Mouse (Mus musculus) layer of hippocampus, adult 2 months (tissue): ENCODE results near the gene Kdsr. TPM values are rescaled to one million over a fixed set of nuclear protein-coding genes. Genes with fewer than 3 reads are reported as not detected.
A peak's percentile ranks its signal among the peaks of the same experiment; 100 is the strongest.

Source experiments
- DNase-seq, 2 experiments: peaks; one replicate each; pipeline ENCODE4 v3.0.0; 2022; ENCODE audit warnings: low spot score in 2 of 2
- H3K27ac ChIP-seq: fragments of 200-600 bp; 2 replicates; pipeline ENCODE4 v1.8.1; 2022
- H3K4me3 ChIP-seq: fragments of 200-600 bp; 2 replicates; pipeline ENCODE4 v1.8.1; 2022; ENCODE audit warnings: mild to moderate bottlenecking
- CTCF ChIP-seq: fragments of 200-600 bp; conservative IDR thresholded peaks from 2 replicates; pipeline ENCODE4 v1.8.1; 2022; ENCODE audit warnings: antibody characterized with exemption, mild to moderate bottlenecking, moderate library complexity
- long read RNA-seq, 2 experiments: library from polyadenylated mRNA; stranded (forward); transcript quantifications; one replicate each; pipeline ENCODE4 v2.0.0; 2021; ENCODE audit warnings: borderline mapping rate in 2 of 2
- total RNA-seq, 2 experiments: library from RNA; stranded (reverse); gene quantifications; 2 replicates each; pipeline ENCODE4 v1.2.3; 2021

Kdsr gene
- 10 to 100 TPM; 28.1 to 28.9 TPM for total RNA-seq
- long read RNA-seq, experiment 1, full-length matches to known transcripts = 14 of 15 reads
- long read RNA-seq, experiment 1, partial matches to known transcripts = 0 of 15 reads
- long read RNA-seq, experiment 1, other reads (novel, unspliced or antisense) = 1 of 15 reads
- long read RNA-seq, experiment 2, full-length matches to known transcripts = 9 of 13 reads
- long read RNA-seq, experiment 2, partial matches to known transcripts = 1 of 13 reads
- long read RNA-seq, experiment 2, other reads (novel, unspliced or antisense) = 3 of 13 reads

DNA sequence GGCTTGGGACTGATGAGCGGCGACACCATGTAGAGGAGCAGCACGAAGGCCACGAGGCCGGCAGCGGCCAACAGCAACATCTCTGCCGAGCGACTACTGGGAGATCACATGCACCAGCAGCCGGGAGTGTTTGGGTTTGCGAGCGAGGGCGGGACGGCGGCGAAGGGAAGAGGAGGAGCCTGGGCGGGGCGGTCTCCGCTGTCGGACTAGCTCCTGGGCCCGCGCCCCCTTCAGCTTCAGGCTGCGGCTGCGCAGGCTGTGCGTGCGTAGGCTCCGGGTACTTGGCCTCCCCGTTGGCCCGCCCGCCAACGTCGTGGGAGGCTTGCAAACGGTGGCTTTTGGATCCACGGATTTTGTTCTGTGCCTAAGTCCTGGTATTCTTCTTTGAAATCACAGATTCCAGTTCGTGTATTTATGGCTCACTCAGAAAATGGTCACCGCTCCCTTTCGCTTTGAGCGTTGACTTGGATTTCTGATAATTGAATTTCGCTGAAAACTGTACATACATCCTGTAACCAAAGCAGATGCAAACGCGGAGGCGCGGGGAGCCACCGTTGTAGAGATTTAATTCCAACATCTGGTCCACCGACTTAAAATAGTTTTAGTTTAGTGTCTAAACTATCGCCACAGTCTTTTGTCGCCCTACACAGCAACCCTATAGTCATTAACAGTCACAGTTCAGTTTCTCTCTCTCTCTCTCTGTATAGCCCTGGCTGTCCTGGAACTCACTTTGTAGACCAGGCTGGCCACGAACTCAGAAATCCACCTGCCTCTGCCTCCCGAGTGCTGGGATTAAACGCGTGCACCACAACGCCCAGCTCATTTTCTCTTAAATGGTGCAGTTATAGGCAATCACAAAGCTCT is at the start of gene Kdsr:
Kdsr (minus strand) TSS at position 156 of the 864 bp plus-strand sequence.
- H3K27ac ChIP-seq = peak within 1 kb of the TSS; percentile 97
- TF ChIP-seq CTCF = peak; percentile 40
- peak within 1 kb of the TSS; percentile 82 for H3K4me3 ChIP-seq
- DNase-seq = peak; percentile 98

DNA sequence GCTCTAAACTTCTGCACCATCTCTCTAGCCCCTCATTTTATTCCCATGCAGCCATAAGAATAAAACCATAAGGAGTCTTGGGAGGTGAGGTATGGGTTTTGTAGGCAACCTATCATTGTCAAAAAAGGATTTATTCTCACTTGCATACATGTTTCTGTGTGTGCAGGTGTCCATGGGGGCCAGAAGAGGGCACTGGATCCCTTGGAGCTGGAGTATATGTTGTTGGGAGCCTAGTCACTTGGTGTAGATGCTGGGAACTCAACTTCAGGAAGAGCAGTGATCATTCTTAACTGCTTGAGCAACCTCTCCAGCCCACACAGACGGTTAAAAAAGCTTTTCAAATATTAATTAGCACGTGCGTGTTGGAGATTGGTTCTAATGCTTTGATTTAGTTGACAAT is 40.4 kb upstream of the Kdsr start:
- Histone ChIP-seq H3K27ac (no peak overlapping the region), H3K4me3 (no peak overlapping the region)
- no peak for DNase-seq
- TF ChIP-seq CTCF = peak; percentile 35

DNA sequence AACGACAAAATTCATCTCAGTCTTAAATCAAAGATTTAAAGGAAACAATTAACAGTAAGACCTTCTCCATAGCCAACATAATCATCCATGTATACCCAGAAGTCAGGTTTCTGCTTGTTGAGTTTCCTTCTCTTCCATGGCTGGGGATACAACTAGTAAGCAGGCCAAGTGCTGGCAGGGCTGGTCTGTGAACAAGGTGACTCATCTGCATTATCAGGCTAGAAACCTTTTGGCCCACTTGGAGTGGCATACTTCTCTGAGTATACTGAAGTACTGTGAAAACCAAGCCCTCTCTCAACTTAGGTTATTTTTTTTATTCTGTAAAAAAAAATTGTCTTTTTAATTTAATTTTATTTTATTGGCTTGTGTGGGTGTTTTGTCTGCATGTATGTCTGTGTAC is 39.9 kb upstream of the Kdsr start:
- H3K27ac ChIP-seq = no peak overlapping the region
- no peak overlapping the region for H3K4me3 ChIP-seq
- no peak for TF ChIP-seq CTCF
- no peak for DNase-seq

DNA sequence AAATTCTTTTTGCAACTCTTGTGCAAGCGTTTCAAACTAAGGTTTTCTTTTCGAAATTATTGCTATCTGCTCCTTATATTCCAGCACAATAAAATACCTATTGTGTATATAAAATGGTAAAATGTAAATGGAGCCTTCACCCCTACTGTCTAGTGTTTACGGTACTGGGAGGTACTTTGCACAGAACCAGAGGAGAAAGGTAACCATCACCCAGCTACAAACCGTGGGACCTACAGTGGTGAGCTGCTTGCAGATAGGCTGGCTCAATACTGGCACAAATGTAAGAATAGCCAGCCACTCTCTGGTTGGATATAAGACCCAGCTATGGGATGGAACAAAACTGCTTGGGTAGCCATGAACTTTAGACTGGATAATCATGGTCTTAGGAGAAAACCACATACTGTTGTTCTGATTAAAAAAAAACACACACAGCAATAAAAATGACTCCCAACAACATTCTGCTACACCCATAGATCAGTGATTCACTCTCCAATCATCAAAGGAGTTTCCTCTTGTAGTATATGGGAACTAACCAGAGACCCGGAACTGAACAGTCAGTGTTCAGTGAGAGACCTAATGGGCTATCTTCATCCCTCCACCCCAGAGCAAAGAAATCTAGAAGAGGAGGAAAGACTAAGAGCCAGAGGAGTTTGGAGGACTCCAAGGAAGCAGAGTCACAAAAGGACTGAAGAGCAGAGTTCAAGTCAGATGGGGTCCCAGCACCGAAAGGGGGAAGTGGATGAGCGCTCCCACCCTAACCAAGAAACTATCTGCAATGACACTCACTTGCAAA is 37.7 kb upstream of the Kdsr start:
- Histone ChIP-seq H3K27ac (peak overlapping the region; percentile 81), H3K4me3 (peak overlapping the region; percentile 98)
- no peak for DNase-seq
- no peak for TF ChIP-seq CTCF

DNA sequence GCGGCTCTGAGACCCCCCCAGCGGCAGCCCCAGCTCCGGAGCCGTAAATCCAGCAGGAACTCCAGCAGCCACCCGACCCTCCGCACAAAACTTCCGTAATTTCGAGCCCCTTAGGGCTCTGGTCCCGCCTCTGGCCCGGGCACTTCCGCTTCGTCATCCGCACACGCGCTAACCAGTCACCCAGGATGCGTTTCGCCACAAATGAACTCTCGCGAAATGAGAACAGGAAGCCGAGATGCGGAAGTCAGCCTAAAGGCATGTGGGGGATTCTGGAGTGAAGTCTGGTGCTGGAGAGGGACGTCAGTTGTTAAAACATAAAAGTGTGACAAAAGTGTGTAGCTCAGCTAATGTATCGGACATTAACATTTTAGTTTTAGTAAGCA is 37.0 kb upstream of the Kdsr start, which contains the start of gene Vps4b:
Vps4b (minus strand) TSS at position 187 of the 383 bp plus-strand sequence.
- no peak for TF ChIP-seq CTCF
- DNase-seq = peak; percentile 92 to 94
- peak within 1 kb of the TSS; percentile 84 for H3K27ac ChIP-seq
- H3K4me3 ChIP-seq = peak within 1 kb of the TSS; percentile 98

DNA sequence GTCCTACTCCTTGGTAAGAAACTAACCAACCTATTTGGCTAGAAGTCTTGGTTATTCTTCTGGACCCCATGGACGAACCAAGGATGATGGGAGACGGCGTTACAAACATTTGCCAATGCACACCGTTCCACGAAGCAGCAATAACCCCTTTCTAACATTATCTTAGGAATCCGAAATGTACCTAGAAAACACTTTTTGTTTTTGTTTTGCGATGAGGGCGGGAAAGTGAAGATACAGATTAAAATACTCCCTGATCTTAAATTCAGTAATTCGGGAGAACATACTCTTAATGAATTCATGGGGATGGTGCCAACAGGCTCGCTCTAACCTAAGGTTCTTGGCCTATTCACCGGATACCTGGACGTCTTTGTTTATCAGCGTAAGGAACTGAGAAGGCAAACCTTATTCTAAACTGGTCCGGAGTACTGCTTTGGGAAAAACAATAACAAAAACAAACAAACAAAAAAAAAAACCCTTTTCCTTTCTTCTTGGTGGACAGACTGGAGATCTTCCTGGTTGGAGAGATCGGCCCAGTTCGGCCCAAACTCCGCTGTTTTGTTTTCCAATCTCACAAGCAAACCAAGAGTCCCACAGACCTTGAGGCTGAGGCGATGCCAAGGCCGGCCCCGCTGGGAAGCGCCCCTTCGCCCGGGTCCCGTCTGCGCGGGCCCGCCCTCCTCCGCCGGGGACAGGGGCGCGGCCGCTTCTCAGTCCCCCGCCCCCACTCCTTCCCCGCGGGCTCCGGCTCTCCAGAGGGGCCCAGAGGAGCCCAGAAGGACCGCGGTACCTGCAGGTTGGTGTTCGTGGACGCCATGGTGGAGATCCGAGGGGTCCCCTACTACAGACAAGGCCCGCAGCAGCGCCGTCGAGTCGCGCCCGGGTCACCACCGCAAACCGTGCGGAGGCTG is 36.4 kb upstream of the Kdsr start:
- Histone ChIP-seq H3K4me3 (peak overlapping the region; percentile 98), H3K27ac (peak overlapping the region; percentile 84)
- DNase-seq = peak in 1 of 2 experiments; percentile 7
- TF ChIP-seq CTCF = no peak

DNA sequence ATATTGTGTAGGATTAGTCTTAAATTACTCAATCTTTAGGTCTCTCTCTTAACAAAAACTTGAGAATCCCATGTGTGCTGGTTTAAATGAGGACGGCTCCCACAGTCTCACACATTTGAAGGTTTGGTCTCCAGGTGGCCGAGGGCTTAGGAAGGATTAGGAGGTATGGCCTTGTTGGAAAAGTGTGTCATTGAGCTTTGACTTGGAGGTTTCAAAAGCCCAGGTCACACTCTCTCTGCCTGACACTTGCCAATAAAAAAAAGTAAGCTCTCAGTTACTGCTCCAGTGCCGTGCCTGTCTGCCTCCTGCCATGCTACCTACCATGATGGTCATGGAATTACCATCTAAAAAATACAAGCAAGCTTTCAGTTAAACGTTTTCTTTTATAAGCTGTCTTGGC is 15.4 kb upstream of the Kdsr start:
- TF ChIP-seq CTCF = no peak
- no peak overlapping the region for H3K4me3 ChIP-seq
- no peak overlapping the region for H3K27ac ChIP-seq
- DNase-seq = no peak

DNA sequence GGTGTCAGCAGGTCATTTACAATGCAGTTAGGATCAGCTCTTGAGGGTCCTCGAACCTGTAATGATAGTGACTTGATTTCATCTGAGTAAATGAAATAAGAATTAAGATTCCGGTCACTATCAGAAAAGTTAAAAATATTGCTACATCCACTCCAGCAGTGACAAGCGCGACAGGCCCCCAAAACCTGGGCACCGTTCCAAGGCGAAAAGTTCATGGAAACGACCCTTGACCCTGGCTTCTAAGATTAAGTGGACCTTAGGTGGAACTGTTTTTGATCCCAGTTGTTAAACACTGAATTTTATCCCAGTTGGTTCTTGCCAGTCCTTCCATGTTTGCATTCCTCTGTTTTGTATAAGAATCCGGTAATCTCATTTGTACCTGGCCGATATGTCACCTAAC is 14.6 kb upstream of the Kdsr start:
- DNase-seq = no peak
- TF ChIP-seq CTCF = no peak
- no peak overlapping the region for H3K4me3 ChIP-seq
- no peak overlapping the region for H3K27ac ChIP-seq

DNA sequence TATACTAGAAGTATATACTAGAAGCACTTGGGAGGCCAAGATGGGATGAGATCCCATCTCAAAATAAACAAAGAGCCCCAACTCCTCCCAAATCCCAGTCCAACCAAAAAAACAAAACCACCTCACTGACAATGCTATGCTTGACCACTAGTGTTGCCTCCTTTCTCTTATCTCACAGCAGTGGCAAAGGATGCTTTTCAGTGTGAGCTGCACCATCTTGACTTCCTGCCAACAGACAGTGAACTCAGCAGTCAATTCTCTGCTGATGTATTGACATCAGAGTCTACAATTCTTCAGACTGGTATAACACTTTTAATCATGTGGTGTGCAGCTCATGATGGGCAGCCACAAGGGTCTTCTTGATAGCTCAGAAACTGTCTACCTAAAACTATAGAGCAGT is 9.2 kb upstream of the Kdsr start:
- no peak for TF ChIP-seq CTCF
- no peak for DNase-seq
- Histone ChIP-seq H3K4me3 (no peak overlapping the region), H3K27ac (no peak overlapping the region)

DNA sequence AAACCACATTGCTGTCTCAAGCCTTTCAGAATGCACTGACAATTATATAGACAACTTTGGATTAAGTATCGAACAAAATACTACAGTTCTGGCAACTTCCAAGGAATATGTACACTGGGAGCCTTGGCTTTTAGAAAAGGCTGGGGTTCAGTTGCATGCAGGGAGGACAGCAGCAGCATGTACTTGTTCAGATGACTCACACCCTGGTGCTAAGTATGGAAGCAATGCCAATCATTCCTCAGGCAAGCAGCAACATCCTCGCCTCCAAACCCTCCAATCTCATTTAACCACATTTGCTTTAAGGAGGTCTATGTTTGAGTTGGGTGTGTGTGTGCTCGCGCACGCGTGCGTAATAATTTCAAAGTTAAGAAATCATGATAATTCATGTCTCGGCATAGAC is 6.2 kb upstream of the Kdsr start:
- DNase-seq = peak in 1 of 2 experiments; percentile 13
- H3K4me3 ChIP-seq = no peak overlapping the region
- TF ChIP-seq CTCF = no peak
- H3K27ac ChIP-seq = no peak overlapping the region

DNA sequence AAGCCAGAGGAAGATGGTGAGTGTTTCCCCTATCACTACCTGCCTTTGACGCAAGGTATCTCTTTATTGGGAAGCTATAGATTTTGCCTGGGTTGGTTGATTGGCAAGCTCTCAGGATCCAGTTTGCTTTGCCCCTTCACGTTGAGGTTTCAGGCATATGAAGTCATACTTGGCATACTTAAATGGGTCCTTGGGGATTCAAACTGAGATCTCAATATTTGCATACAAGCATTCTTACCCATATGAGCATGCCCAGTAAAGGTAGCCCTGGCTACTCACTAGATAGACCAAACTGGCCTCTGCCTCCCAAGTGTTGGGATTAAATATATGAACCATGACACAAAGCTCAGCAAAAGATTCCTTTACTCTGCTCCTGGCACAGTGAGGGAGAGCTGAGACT is 5.3 kb upstream of the Kdsr start:
- H3K4me3 ChIP-seq = no peak overlapping the region
- TF ChIP-seq CTCF = no peak
- no peak overlapping the region for H3K27ac ChIP-seq
- no peak for DNase-seq

DNA sequence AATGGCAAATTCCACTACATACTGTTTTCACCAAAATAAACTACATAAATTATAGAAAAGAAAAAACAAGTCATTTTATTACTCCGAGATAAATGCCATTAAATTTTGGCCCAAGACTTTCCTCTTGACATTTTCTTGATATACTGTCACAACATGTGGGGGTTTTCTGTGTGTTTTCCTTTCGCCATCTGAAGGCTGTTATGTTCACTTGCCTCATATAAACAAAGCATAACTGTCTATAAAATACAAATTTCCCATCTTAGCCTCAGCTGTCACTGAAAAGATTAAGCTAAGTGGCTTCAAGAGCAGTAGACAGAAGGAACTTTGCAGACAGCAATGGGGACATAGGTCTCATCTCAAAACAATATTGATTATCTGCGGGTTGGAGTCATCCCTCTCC is 4.8 kb upstream of the Kdsr start:
- no peak for TF ChIP-seq CTCF
- Histone ChIP-seq H3K27ac (no peak overlapping the region), H3K4me3 (no peak overlapping the region)
- DNase-seq = no peak
